Comparison of ENCODE assay signal across 1 mouse cellular context in genomic region chr10:54075441-54076010, GRCm38 (mm10).
TF ChIP-seq lines count a peak whose summit lies in the region.

No protein-coding gene starts in this region.

TF ChIP-seq in CH12.LX, 34 proteins besides CTCF, POLR2A, EP300 and RAD21 (continued from another document):
- TF ChIP-seq POLR2AphosphoS2 (IDR thresholded peaks at IDR 0.05; ENCODE audit: low read depth, low read length) (peak; percentile 86), NRF1 (IDR thresholded peaks at IDR 0.05; ENCODE audit: low read depth, low read length) (no peak), ZMIZ1 (IDR thresholded peaks at IDR 0.05; ENCODE audit: low read depth, low read length) (peak; percentile 97), USF2 (conservative IDR thresholded peaks at IDR 0.05; ENCODE audit: low read depth, low read length) (no peak), MXI1 (IDR thresholded peaks at IDR 0.05; ENCODE audit: low read depth, low read length) (peak; percentile 79), MEF2A (IDR thresholded peaks at IDR 0.05; ENCODE audit: borderline replicate concordance, low read depth, low read length) (peak; percentile 27), TCF12 (IDR thresholded peaks at IDR 0.05; ENCODE audit: low read depth, low read length) (peak; percentile 98)
